Mouse (Mus musculus): ENCODE measurements around the gene Zswim3. TPM values are rescaled to one million over a fixed set of nuclear protein-coding genes. Genes with fewer than 3 reads are reported as not detected.

Zswim3 gene
- polyA plus RNA-seq, 1 experiment = 2.5 TPM

DNA sequence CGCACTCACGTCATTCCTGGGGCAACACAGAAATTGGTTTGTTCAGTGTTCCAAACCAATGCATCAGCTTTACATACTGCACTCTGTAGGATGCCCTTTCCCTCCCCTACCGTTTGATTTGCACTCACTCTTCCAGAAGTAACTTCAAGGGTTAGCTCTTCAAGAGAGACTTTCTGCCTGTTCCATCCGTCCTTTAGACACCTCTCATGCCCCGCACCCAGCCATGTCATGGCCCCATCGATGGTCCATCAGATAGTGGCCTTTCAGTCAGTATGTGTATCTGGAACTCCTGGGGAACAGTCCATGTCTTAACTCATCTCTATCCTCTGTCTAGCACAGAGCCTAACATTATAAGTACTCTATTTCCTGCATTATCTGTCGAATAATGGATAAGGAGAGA is 42.3 kb upstream of the Zswim3 start:
- 89% methylated on average over 7 of the region's 7 CpGs for WGBS
- Histone ChIP-seq H3K27me3 (ENCODE audit: control insufficient read depth, insufficient read depth, low read length) (no peaks in the 10 kb centered on the region), H3K27ac (ENCODE audit: insufficient read depth, low read length) (no peak overlapping the region), H3K4me1 (ENCODE audit: control insufficient read depth, insufficient read depth, insufficient read length) (no peaks in the 10 kb centered on the region), H3K36me3 (ENCODE audit: control insufficient read depth, insufficient read depth, low read length) (peaks cover 22% of the 10 kb centered on the region), H3K4me3 (ENCODE audit: extremely low read depth, insufficient read depth, insufficient read length) (no peak overlapping the region)
- DNase-seq (ENCODE audit: low read depth in 1 of 2, low spot score in 2 of 2) = no peak
- TF ChIP-seq CTCF (IDR thresholded peaks at IDR 0.05; ENCODE audit: extremely low read depth, insufficient read depth, insufficient read length, insufficient replicate concordance) (no peak), POLR2A (IDR thresholded peaks at IDR 0.05; ENCODE audit: low read depth, low read length) (no peak)

- no peak overlapping the region for H3K4me3 ChIP-seq (ENCODE audit: extremely low read depth, insufficient read depth, insufficient read length)
- H3K27ac ChIP-seq (ENCODE audit: insufficient read depth, low read length) = no peak overlapping the region
- DNase-seq (ENCODE audit: low read depth in 1 of 2, low spot score in 2 of 2) = no peak
- 92% methylated on average over 3 of the region's 3 CpGs for WGBS
- TF ChIP-seq CTCF (IDR thresholded peaks at IDR 0.05; ENCODE audit: extremely low read depth, insufficient read depth, insufficient read length, insufficient replicate concordance) (no peak), POLR2A (IDR thresholded peaks at IDR 0.05; ENCODE audit: low read depth, low read length) (no peak)
- no peaks in the 10 kb centered on the region; the same call in 1 of the 2 replicates for H3K4me1 ChIP-seq (ENCODE audit: control insufficient read depth, insufficient read depth, insufficient read length)
- no peaks in the 10 kb centered on the region for H3K27me3 ChIP-seq (ENCODE audit: control insufficient read depth, insufficient read depth, low read length)
- H3K36me3 ChIP-seq (ENCODE audit: control insufficient read depth, insufficient read depth, low read length) = peaks cover 14% of the 10 kb centered on the region
Observed at GRCm38 (mm10) chr2:164765841-164766240, 39.1 kb upstream of the Zswim3 start.

DNA sequence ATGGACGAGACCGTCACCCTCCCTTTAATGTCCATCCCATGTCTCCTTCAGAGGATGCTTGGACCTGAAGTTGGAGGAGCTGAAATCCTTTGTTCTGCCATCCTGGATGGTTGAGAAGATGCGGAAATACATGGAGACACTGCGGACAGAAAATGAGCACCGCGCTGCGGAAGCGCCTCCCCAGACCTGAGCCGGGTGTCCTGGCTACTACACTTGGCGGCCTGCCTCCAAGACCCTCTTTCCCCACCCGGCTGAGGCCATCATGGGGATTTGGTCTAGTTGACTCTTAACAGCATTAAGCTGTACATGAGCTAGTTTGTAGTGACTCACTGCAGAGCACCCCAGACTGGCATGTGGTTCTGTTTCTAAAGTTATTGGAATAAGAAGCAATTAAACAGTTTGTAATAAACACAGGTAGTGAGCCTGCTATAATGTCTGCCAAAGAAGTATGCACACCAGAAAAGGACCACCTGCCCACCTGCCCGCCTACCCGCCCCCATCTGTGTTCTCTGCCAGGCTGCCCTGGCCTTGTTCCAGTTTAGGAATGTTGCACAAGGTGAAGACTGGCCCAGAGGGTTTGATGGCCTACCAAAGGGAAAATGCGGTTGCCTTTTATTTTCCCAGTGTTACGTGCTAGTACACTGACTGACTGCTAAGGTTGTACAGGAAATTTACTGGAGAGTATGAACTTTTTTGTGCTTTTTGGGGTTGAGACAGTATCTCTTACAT is 36.9 kb upstream of the Zswim3 start:
- Histone ChIP-seq H3K36me3 (ENCODE audit: control insufficient read depth, insufficient read depth, low read length) (peaks cover 11% of the 10 kb centered on the region), H3K27me3 (ENCODE audit: control insufficient read depth, insufficient read depth, low read length) (no peaks in the 10 kb centered on the region), H3K27ac (ENCODE audit: insufficient read depth, low read length) (no peak overlapping the region), H3K4me1 (ENCODE audit: control insufficient read depth, insufficient read depth, insufficient read length) (no peaks in the 10 kb centered on the region; the same call in 1 of the 2 replicates), H3K4me3 (ENCODE audit: extremely low read depth, insufficient read depth, insufficient read length) (no peak overlapping the region)
- no peak for DNase-seq (ENCODE audit: low read depth in 1 of 2, low spot score in 2 of 2)
- TF ChIP-seq CTCF (IDR thresholded peaks at IDR 0.05; ENCODE audit: extremely low read depth, insufficient read depth, insufficient read length, insufficient replicate concordance) (no peak), POLR2A (IDR thresholded peaks at IDR 0.05; ENCODE audit: low read depth, low read length) (no peak)
- 96% methylated on average over 15 of the region's 15 CpGs for WGBS

- H3K27ac ChIP-seq (ENCODE audit: insufficient read depth, low read length) = peak within 1 kb of the TSS; percentile 13; the same call in 1 of the 2 replicates
Observed at GRCm38 (mm10) chr2:164769258-164770037, 35.5 kb upstream of the Zswim3 start, which contains the start of gene Ube2c. Gene Ube2c (plus strand): TSS chr2:164769898.

GRCm38 (mm10) chr2:164770279-164770678 is 34.6 kb upstream of the Zswim3 start:
- DNase-seq (ENCODE audit: low read depth in 1 of 2, low spot score in 2 of 2) = no peak
- no peaks in the 10 kb centered on the region for H3K27me3 ChIP-seq (ENCODE audit: control insufficient read depth, insufficient read depth, low read length)
- peak overlapping the region; percentile 62; the same call in 1 of the 2 replicates for H3K4me3 ChIP-seq (ENCODE audit: extremely low read depth, insufficient read depth, insufficient read length)
- peaks cover 7% of the 10 kb centered on the region for H3K36me3 ChIP-seq (ENCODE audit: control insufficient read depth, insufficient read depth, low read length)
- no peak overlapping the region for H3K27ac ChIP-seq (ENCODE audit: insufficient read depth, low read length)
- TF ChIP-seq POLR2A (IDR thresholded peaks at IDR 0.05; ENCODE audit: low read depth, low read length) (no peak), CTCF (IDR thresholded peaks at IDR 0.05; ENCODE audit: extremely low read depth, insufficient read depth, insufficient read length, insufficient replicate concordance) (no peak)
- WGBS = 3% methylated on average over 15 of the region's 15 CpGs
- no peaks in the 10 kb centered on the region; the same call in 1 of the 2 replicates for H3K4me1 ChIP-seq (ENCODE audit: control insufficient read depth, insufficient read depth, insufficient read length)

More at GRCm38 (mm10) chr2:164769258-164770037, 35.5 kb upstream of the Zswim3 start, which contains the start of gene Ube2c:
- WGBS = 2% methylated on average over 53 of the region's 53 CpGs
- TF ChIP-seq POLR2A (IDR thresholded peaks at IDR 0.05; ENCODE audit: low read depth, low read length) (no peak), CTCF (IDR thresholded peaks at IDR 0.05; ENCODE audit: extremely low read depth, insufficient read depth, insufficient read length, insufficient replicate concordance) (no peak; the same call in 1 of the 2 replicates)
- Histone ChIP-seq H3K36me3 (ENCODE audit: control insufficient read depth, insufficient read depth, low read length) (peaks cover 11% of the 10 kb centered on the region), H3K4me1 (ENCODE audit: control insufficient read depth, insufficient read depth, insufficient read length) (no peaks in the 10 kb centered on the region; the same call in 1 of the 2 replicates), H3K4me3 (ENCODE audit: extremely low read depth, insufficient read depth, insufficient read length) (peak within 1 kb of the TSS; percentile 62), H3K27me3 (ENCODE audit: control insufficient read depth, insufficient read depth, low read length) (no peaks in the 10 kb centered on the region)
- DNase-seq (ENCODE audit: low read depth in 1 of 2, low spot score in 2 of 2) = peak; percentile 94 to 98

DNA sequence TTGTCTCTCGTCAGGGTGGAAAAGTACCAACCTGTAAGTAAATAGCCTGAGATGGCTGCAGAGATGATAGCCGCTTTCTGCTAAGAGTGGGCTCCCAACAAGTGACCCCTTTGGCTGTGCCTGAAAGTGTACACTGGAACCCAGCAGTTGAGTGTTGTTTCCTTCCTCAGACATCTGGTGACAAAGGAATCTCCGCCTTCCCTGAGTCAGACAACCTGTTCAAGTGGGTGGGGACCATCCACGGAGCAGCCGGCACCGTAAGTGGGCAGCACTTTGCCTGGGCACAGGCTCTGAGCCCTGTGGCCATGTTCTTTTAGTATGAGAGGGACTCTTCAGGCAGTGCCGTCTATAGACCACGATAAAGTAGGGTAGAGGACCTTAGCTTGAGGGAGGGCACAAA is 33.8 kb upstream of the Zswim3 start:
- no peak for DNase-seq (ENCODE audit: low read depth in 1 of 2, low spot score in 2 of 2)
- TF ChIP-seq POLR2A (IDR thresholded peaks at IDR 0.05; ENCODE audit: low read depth, low read length) (no peak), CTCF (IDR thresholded peaks at IDR 0.05; ENCODE audit: extremely low read depth, insufficient read depth, insufficient read length, insufficient replicate concordance) (no peak)
- Histone ChIP-seq H3K36me3 (ENCODE audit: control insufficient read depth, insufficient read depth, low read length) (peaks cover 7% of the 10 kb centered on the region), H3K27me3 (ENCODE audit: control insufficient read depth, insufficient read depth, low read length) (no peaks in the 10 kb centered on the region), H3K4me3 (ENCODE audit: extremely low read depth, insufficient read depth, insufficient read length) (0 out of 2 replicates have a peak overlapping the region, but pooled peaks have one; percentile 4), H3K27ac (ENCODE audit: insufficient read depth, low read length) (no peak overlapping the region), H3K4me1 (ENCODE audit: control insufficient read depth, insufficient read depth, insufficient read length) (no peaks in the 10 kb centered on the region; the same call in 1 of the 2 replicates)
- 76% methylated on average over 8 of the region's 8 CpGs for WGBS

Data from spleen, adult 2 months (tissue).